Mouse (Mus musculus) kidney, adult 2 months (tissue): ENCODE data around the gene Ganab. TPM values are rescaled to one million over a fixed set of nuclear protein-coding genes. Genes with fewer than 3 reads are reported as not detected.

Experiments
- DNase-seq: peaks from one replicate; pipeline ENCODE4 v3.0.0; 2021
- H3K27ac ChIP-seq: fragments of 200-500 bp; 2 replicates; pipeline ENCODE4 v1.5.1; 2012; ENCODE audit warnings: low read depth, low read length, control low read depth, inconsistent platforms; ENCODE audit not compliant: insufficient read depth
- H3K27me3 ChIP-seq: fragments of 200-500 bp; replicated peaks from 2 replicates; pipeline ENCODE4 v1.6.1; 2012; ENCODE audit warnings: mild to moderate bottlenecking, moderate library complexity, low read length, inconsistent platforms; ENCODE audit not compliant: control insufficient read depth, insufficient read depth
- H3K36me3 ChIP-seq: fragments of 200-500 bp; 2 replicates; pipeline ENCODE4 v1.6.1; 2012; ENCODE audit warnings: mild to moderate bottlenecking, moderate library complexity, low read length, inconsistent platforms; ENCODE audit not compliant: control insufficient read depth, insufficient read depth
- H3K4me1 ChIP-seq: fragments of 200-500 bp; 2 replicates; pipeline ENCODE4 v1.6.1; 2011; ENCODE audit warnings: low read length; ENCODE audit not compliant: control insufficient read depth, insufficient read depth
- H3K4me3 ChIP-seq: fragments of 200-500 bp; 2 replicates; pipeline ENCODE4 v1.5.1; 2011; ENCODE audit warnings: mild to moderate bottlenecking, low read depth, low read length, control low read depth; ENCODE audit not compliant: insufficient read depth
- CTCF ChIP-seq: fragments of 200-500 bp; conservative IDR thresholded peaks from 2 replicates; pipeline ENCODE4 v1.5.1; 2011; ENCODE audit warnings: low read depth, mild to moderate bottlenecking, control low read depth, low read length, moderate library complexity, mixed read lengths; ENCODE audit not compliant: insufficient read depth, insufficient read length
- POLR2A ChIP-seq: fragments of 200-500 bp; IDR thresholded peaks from one replicate; pipeline ENCODE4 v1.6.1; 2011; ENCODE audit warnings: low read depth, low read length, control low read depth
- WGBS: fragments of 180-500 bp; shearing (Covaris S2); methylation state at CpG from one replicate; pipeline ENCODE4 v1.1.7; 2018; 5-methylcytosine and 5-hydroxymethylcytosine counted together
- polyA plus RNA-seq: library from polyadenylated mRNA; depleted of rRNA; stranded (reverse); fragments of >200 nt; gene quantifications from 2 replicates; pipeline ENCODE4 v1.2.3, GENCODE M21; 2012

Gene Ganab
- polyA plus RNA-seq, 1 experiment = 130 TPM

DNA sequence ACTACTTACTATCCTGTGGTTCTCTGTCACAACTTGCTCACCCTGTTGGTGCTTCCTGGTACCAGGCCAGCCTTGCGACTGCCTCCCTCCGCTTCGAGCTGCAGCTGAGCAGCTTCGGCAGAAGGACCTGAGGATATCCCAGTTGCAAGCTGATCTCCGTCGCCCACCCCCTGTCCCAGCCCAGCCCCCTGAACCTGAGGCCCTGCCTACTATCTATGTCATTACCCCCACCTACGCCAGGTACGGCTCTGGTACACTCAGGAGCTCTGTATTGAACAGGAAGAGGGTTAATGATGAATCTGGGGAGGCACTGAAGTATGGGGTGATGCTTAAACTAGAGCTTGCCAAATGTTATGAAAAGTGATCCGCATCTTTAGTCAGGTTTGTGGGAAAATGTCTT lies 23.9 kb downstream of the Ganab start:
- TF ChIP-seq CTCF (no peak), POLR2A (no peak)
- Histone ChIP-seq H3K36me3 (no peaks in the 10 kb centered on the region; the same call in 1 of the 2 replicates), H3K4me3 (no peak overlapping the region), H3K27me3 (no peaks in the 10 kb centered on the region), H3K27ac (no peak overlapping the region), H3K4me1 (peaks cover 11% of the 10 kb centered on the region)
- 70% methylated on average over 9 of the region's 9 CpGs for WGBS
- no peak for DNase-seq

DNA sequence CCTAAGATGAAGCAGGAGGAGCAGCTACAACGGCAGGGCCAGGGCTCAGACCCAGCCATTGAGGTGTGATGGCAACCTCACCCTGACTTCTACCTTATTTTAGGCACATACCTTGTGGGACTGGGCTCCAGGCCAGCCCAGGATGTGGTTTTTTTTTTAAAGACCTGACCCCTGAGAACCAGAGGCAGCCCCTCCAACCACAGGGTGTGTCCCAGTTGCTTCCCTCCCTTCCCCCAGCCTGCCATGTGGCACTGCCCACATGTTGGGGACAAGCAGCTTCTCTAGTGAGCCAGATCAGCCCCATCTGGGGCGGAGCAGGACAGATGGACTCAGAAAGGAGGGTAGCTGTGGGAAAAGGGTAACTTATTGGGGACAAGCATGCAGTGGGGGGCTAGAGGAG lies 28.9 kb downstream of the Ganab start:
- Histone ChIP-seq H3K27ac (no peak overlapping the region), H3K4me3 (no peak overlapping the region), H3K4me1 (peaks cover under 1% of the 10 kb centered on the region; the same call in 1 of the 2 replicates), H3K27me3 (no peaks in the 10 kb centered on the region), H3K36me3 (no peaks in the 10 kb centered on the region; the same call in none of the 2 replicates)
- TF ChIP-seq CTCF (no peak), POLR2A (no peak)
- 79% methylated on average over 2 of the region's 2 CpGs for WGBS
- no peak for DNase-seq

DNA sequence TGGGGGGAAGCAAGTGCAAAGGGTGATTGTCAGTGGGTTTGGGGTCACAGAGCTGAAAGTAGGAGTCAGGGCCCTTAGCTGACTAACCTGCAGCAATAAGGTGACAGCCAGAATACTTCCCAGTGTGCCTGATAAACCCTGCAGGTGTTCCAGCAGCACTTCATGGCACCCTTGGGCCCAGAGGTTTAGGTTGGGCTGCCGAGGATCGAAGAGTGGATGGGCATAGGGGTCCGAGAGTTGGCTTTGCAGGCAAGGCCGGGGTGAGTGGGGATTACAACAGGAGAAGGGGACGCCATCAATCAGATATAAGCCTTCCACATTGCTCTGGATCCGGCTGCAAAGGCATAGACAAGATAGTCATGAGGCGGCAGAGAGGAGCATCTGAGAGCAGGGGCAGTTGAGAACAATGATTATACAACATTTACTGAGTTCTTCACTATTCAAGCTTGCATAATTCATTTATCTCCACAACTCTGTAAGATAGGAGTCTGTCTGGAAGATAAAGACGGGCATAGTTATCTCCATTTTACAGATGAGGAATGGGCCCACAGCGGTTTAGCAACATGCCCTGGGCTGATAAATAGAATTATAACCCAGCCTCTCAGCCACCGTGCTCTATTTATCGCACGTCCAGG lies 30.1 kb downstream of the Ganab start:
- TF ChIP-seq POLR2A (no peak), CTCF (no peak)
- DNase-seq = no peak
- Histone ChIP-seq H3K4me1 (no peaks in the 10 kb centered on the region), H3K27ac (no peak overlapping the region), H3K4me3 (no peak overlapping the region), H3K36me3 (no peaks in the 10 kb centered on the region; the same call in none of the 2 replicates), H3K27me3 (no peaks in the 10 kb centered on the region)
- 94% methylated on average over 12 of the region's 12 CpGs for WGBS

DNA sequence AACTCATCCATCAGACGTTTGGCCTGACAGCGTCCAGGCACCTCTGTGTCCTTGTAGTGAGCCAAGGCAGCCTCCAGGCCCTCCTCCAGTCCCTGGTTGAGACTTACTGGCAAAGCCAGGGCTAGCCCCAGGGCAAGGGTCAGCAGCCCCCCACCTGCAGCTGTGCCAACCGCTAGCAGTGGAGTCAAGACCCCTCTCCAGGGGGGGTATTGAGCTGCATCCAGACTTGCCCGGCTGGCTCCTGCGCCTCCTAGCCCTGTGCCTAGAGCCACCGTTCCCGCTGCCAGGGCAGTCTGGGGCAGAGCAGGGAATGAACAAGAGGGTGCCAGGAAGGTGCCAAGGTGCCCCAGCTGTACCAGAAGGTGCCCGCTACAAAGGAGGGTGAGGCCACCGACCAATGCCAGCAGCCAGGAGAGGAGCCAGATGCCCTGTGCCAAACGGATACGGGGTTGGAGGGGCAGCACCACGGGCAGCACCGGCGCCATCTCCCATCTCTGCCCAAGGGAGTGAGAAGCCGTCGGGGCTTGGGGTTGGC lies 30.9 kb downstream of the Ganab start:
- Histone ChIP-seq H3K27me3 (no peaks in the 10 kb centered on the region), H3K36me3 (no peaks in the 10 kb centered on the region; the same call in none of the 2 replicates), H3K4me1 (no peaks in the 10 kb centered on the region), H3K27ac (peak overlapping the region; percentile 76), H3K4me3 (peak overlapping the region; percentile 64)
- DNase-seq = peak; percentile 10
- WGBS = 24% methylated on average over 16 of the region's 16 CpGs
- no peak for TF ChIP-seq POLR2A
- TF ChIP-seq CTCF = no peak

DNA sequence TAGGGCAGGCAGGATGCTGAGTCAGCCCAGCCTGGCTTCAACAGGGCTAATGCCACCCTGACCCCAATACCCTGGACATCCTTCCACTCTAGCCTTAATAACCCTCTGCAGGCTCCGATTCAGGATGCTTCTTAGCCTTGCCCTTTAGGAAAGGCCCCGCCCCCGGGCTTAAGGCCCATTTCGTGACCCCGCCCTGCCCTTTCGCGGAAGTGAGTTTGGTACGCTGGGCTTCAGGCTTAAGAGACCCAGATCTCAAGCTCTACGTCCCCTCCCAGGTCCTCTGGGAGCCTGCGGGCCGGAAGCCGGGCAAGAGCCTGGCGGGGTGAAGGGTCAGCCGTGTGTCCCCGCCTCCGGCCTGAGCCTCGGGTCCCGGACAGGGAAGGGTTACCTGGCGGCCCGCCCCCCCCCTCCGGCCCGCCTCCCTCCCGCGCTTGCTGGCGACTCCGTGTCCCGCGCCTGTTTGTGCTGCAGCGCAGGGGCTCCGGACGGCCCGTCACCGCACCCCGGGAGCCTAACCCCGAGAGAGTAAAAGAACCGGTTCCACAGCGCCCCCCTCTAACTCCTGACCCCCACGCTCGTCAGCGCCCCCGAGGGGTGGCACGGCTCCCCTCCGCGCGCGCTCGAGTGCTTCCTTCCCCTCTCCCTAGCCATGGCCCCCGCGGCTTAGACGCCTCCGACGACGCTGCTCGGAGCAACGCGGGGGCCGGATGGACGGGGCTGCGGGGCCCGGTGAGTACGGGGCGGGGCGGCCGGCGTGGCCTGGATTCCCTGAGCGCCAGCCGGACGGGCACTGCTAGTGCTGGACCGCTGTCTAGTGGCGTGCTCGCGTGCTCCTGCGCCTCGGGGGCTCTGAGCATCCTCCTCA lies 31.6 kb downstream of the Ganab start, which contains the start of the genes Rom1 and Eml3:
Gene Rom1 (minus strand): TSS at position 133 of the 865 bp plus-strand sequence.
Gene Eml3 (plus strand): TSS at position 329 of the 865 bp plus-strand sequence.
- peak within 1 kb of the TSS; percentile 76 for H3K27ac ChIP-seq
- peak within 1 kb of the TSS; percentile 64 for H3K4me3 ChIP-seq
- no peaks in the 10 kb centered on the region for H3K27me3 ChIP-seq
- under 1% methylated on average over 74 of the region's 74 CpGs for WGBS
- H3K36me3 ChIP-seq = no peaks in the 10 kb centered on the region; the same call in none of the 2 replicates
- no peaks in the 10 kb centered on the region for H3K4me1 ChIP-seq
- TF ChIP-seq CTCF (no peak), POLR2A (no peak)
- DNase-seq = peak; percentile 97

DNA sequence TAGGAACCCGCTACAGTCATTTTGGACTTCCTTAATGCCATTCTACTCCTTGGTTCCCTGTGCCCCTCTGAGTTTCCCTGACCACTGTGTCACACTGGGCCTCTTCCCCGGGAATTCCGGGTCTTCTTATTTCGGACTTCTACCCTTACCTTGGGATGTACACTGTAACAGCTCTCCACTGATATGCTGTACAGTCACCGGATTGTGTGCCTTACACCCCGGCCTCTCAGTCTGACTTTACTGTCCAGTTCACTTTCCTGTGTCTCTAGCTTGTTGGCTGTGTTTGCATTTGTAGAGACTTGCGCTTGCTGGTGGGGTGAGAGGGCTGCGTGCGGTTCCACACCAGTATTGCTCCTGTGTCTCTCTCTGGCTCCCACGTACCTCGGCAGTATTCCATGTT lies 32.2 kb downstream of the Ganab start:
- Histone ChIP-seq H3K4me3 (peak overlapping the region; percentile 64), H3K36me3 (no peaks in the 10 kb centered on the region; the same call in none of the 2 replicates), H3K27ac (no peak overlapping the region), H3K4me1 (no peaks in the 10 kb centered on the region), H3K27me3 (no peaks in the 10 kb centered on the region)
- no peak for DNase-seq
- WGBS = 6% methylated on average over 11 of the region's 11 CpGs
- TF ChIP-seq POLR2A (no peak), CTCF (no peak)
